Mouse (Mus musculus) liver, embryonic 13.5 days (tissue): ENCODE measurements around the gene Irf2. TPM values are rescaled to one million over a fixed set of nuclear protein-coding genes. Genes with fewer than 3 reads are reported as not detected.

Experiments used
- ATAC-seq: fragments of 200-750 bp; cut with Nextera tagmentation; 2 replicates; pipeline ENCODE4 v1.8.0; 2017; ENCODE audit warnings: low read depth, mild to moderate bottlenecking, moderate number of reproducible peaks, moderate library complexity
- DNase-seq: peaks from one replicate; pipeline ENCODE4 v3.0.0; 2022
- H3K27ac ChIP-seq: fragments of 300-500 bp; sonication (generic); 2 replicates; pipeline ENCODE4 v1.5.1; 2015; ENCODE audit warnings: moderate library complexity, mild to moderate bottlenecking, inconsistent platforms
- H3K27me3 ChIP-seq: fragments of 300-500 bp; sonication (generic); 2 replicates; pipeline ENCODE4 v1.6.1; 2015; ENCODE audit warnings: mild to moderate bottlenecking, inconsistent platforms
- H3K36me3 ChIP-seq: fragments of 300-500 bp; sonication (generic); 2 replicates; pipeline ENCODE4 v1.6.1; 2015; ENCODE audit warnings: mild to moderate bottlenecking, inconsistent platforms
- H3K4me1 ChIP-seq: fragments of 300-500 bp; sonication (generic); replicated peaks from 2 replicates; pipeline ENCODE4 v1.6.1; 2015; ENCODE audit warnings: inconsistent platforms
- H3K4me2 ChIP-seq: fragments of 300-500 bp; sonication (generic); 2 replicates; pipeline ENCODE4 v1.6.1; 2015; ENCODE audit warnings: inconsistent platforms, mild to moderate bottlenecking, moderate library complexity
- H3K4me3 ChIP-seq: fragments of 300-500 bp; sonication (generic); replicated peaks from 2 replicates; pipeline ENCODE4 v1.5.1; 2015; ENCODE audit warnings: mild to moderate bottlenecking, inconsistent platforms
- H3K9ac ChIP-seq: fragments of 300-500 bp; sonication (generic); 2 replicates; pipeline ENCODE4 v1.6.1; 2015; ENCODE audit warnings: mild to moderate bottlenecking, inconsistent platforms
- H3K9me3 ChIP-seq: fragments of 300-500 bp; sonication (generic); replicated peaks from 2 replicates; pipeline ENCODE4 v1.6.1; 2016; ENCODE audit warnings: inconsistent platforms
- WGBS: fragments of 180-500 bp; shearing (Covaris S2); methylation state at CpG from one replicate; pipeline ENCODE4 v1.1.7; 2015; ENCODE audit not compliant: insufficient replicate concordance; 5-methylcytosine and 5-hydroxymethylcytosine counted together
- polyA plus RNA-seq: library from polyadenylated mRNA; unstranded; fragments of >200 nt; fragmentation: Nextera tagmentation; extraction: Ambion mirVana; gene quantifications from 2 replicates; pipeline ENCODE4 v1.2.1, GENCODE M21; 2015

Gene Irf2
- polyA plus RNA-seq, 1 experiment from 2014 or later = 11.1 TPM

- Histone ChIP-seq H3K27ac (no peak overlapping the region), H3K4me2 (no peak overlapping the region), H3K4me3 (no peak overlapping the region), H3K9me3 (no peaks in the 10 kb centered on the region), H3K36me3 (peaks cover 36% of the 10 kb centered on the region), H3K9ac (no peak overlapping the region), H3K27me3 (no peaks in the 10 kb centered on the region), H3K4me1 (peaks cover 14% of the 10 kb centered on the region)
- ATAC-seq (no peak), DNase-seq (no peak)
- WGBS = 73% methylated on average over 5 of the region's 5 CpGs
Measured at GRCm38 (mm10) chr8:46804721-46805120, 65.2 kb downstream of the Irf2 start.

DNA sequence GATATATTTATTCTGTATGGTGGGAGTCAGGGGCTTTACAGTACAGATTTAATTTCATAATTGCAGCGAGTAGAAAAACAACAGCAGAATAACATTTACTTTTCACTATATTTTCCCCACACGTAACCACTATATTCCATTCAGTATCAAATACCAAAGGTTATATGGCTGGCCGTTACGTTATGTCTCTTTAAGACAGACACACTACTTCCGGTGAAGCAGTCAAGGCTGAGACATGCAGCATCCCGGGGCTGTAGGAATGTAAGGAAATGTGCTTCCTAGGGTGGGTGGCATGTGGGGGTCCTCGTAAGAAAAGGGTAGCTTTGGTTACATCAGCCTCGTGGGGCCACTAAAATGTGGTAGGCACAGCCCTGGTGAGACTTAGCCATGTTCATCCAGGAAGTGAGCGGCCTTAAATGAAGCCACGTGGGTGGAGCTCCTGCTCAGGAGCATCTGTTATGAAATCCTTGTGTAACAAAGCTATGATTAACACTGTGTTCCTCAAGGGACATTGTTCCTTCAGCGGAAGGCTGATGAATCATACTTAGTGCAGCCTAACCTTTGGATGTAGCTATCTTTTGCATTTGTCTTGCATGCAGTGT lies 71.6 kb downstream of the Irf2 start:
- Histone ChIP-seq H3K4me1 (peaks cover 18% of the 10 kb centered on the region), H3K4me2 (no peak overlapping the region), H3K27ac (no peak overlapping the region), H3K27me3 (no peaks in the 10 kb centered on the region), H3K4me3 (no peak overlapping the region), H3K36me3 (peaks cover 35% of the 10 kb centered on the region), H3K9me3 (no peaks in the 10 kb centered on the region), H3K9ac (no peak overlapping the region)
- ATAC-seq (no peak), DNase-seq (no peak)
- WGBS = 70% methylated on average over 11 of the region's 11 CpGs

DNA sequence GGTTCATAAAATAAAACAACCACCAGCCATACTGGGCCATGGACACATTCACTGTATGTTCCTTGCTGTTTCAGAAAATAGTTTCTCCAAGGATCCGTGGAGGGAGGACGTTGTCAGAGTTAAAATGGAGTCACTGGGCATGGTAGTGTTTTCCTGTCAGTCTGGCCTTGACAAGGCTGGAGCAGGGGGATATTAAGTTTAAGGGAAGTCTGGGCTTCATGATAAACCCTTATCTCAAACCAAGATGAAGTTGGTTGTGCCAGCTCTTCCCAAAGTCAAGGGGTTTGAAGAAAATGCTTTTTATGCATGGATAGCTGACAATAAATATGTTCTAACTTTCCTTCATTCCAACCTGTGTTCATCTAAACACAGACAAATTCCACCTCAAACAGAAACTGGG lies 72.4 kb downstream of the Irf2 start:
- H3K9me3 ChIP-seq = no peaks in the 10 kb centered on the region
- H3K4me3 ChIP-seq = no peak overlapping the region
- no peak overlapping the region; the same call in 1 of the 2 replicates for H3K4me2 ChIP-seq
- peaks cover 27% of the 10 kb centered on the region for H3K36me3 ChIP-seq
- H3K27ac ChIP-seq = no peak overlapping the region
- no peak overlapping the region for H3K9ac ChIP-seq
- 21% methylated on average over 2 of the region's 2 CpGs for WGBS
- no peaks in the 10 kb centered on the region for H3K27me3 ChIP-seq
- no peak for DNase-seq
- peak; percentile 45; the same call in 1 of the 2 replicates for ATAC-seq
- peaks cover 22% of the 10 kb centered on the region for H3K4me1 ChIP-seq

DNA sequence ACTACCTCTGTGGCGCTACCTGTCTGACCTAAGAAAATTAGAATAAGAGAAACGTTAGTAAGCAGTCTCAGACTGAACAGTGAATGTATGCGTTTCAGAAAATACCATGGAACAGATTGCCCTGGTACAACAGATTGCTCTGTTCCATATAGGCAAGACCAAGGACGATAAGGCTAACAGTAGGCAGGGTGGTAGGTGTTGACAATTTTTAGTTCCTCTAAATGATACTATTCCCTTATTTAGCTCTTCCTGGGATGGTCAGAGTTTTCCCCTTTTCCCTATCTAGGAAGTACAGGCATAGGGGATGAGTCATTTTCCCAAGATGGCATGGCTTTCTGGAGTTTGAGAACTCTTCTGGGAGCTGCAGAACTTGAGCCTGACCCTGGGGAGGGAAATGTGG lies 73.4 kb downstream of the Irf2 start:
- H3K27me3 ChIP-seq = no peaks in the 10 kb centered on the region
- H3K4me1 ChIP-seq = peaks cover 25% of the 10 kb centered on the region
- H3K4me3 ChIP-seq = no peak overlapping the region
- no peak overlapping the region for H3K27ac ChIP-seq
- no peak overlapping the region for H3K9ac ChIP-seq
- no peak overlapping the region for H3K4me2 ChIP-seq
- H3K36me3 ChIP-seq = peaks cover 17% of the 10 kb centered on the region
- DNase-seq = no peak
- WGBS = 72% methylated on average over 4 of the region's 4 CpGs
- H3K9me3 ChIP-seq = no peaks in the 10 kb centered on the region
- ATAC-seq = no peak

- no peak for ATAC-seq
- WGBS = 59% methylated on average over 14 of the region's 14 CpGs
Measured at GRCm38 (mm10) chr8:46818106-46818989, 78.8 kb downstream of the Irf2 start.

GRCm38 (mm10) chr8:46818990-46819288 lies 79.4 kb downstream of the Irf2 start:
- Histone ChIP-seq H3K9ac (no peak overlapping the region), H3K36me3 (peaks cover 24% of the 10 kb centered on the region), H3K4me2 (no peak overlapping the region), H3K9me3 (no peaks in the 10 kb centered on the region), H3K27ac (no peak overlapping the region), H3K4me1 (peaks cover 13% of the 10 kb centered on the region; the same call in 1 of the 2 replicates), H3K27me3 (no peaks in the 10 kb centered on the region), H3K4me3 (no peak overlapping the region)
- no peak for ATAC-seq
- no peak for DNase-seq
- WGBS = 53% methylated on average over 2 of the region's 2 CpGs

More at GRCm38 (mm10) chr8:46818106-46818989, 78.8 kb downstream of the Irf2 start:
- H3K27ac ChIP-seq = peak overlapping the region; percentile 18
- no peak for DNase-seq
- no peak overlapping the region for H3K4me2 ChIP-seq
- H3K36me3 ChIP-seq = peaks cover 27% of the 10 kb centered on the region
- H3K4me1 ChIP-seq = peaks cover 13% of the 10 kb centered on the region; the same call in 1 of the 2 replicates
- H3K27me3 ChIP-seq = no peaks in the 10 kb centered on the region
- H3K9ac ChIP-seq = no peak overlapping the region
- no peaks in the 10 kb centered on the region for H3K9me3 ChIP-seq
- no peak overlapping the region for H3K4me3 ChIP-seq

DNA sequence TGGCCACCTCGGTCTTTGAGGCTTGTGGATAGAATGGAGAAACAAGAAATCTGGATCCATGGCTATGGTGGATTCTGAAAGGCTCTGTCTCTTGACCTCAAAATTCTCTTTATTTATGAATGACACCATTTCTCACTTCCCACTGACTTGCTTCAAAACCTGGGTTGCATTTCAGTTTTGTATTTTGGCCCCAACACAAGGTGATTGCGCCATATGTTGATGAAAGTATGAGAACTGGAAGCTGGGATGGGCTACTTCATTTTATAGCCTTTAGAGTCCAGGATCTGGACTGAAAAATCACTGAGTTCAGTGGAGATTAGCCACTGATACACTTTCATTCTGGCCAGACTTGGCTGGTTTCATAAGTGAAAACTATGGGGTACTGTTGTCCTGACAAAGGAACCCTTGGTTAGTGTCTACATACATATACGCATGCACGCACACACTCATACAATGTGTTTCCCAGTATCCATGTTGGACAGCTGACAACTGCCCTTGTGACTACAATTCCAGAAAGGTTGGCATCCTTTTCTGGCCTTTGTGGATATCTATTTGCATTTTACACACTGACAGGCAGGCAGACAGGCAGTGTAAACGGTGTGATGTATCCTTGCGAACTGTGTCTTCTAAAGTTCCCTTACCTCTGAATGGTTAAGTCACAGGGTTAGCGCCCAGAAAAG lies 89.3 kb downstream of the Irf2 start:
- Histone ChIP-seq H3K36me3 (peaks cover 11% of the 10 kb centered on the region; the same call in 1 of the 2 replicates), H3K4me3 (no peak overlapping the region), H3K4me1 (peaks cover 22% of the 10 kb centered on the region), H3K9me3 (no peaks in the 10 kb centered on the region), H3K9ac (no peak overlapping the region), H3K27ac (no peak overlapping the region), H3K27me3 (no peaks in the 10 kb centered on the region), H3K4me2 (no peak overlapping the region)
- WGBS = 89% methylated on average over 7 of the region's 7 CpGs
- no peak for ATAC-seq
- no peak for DNase-seq

GRCm38 (mm10) chr8:46829414-46830111 lies 90.0 kb downstream of the Irf2 start:
- Histone ChIP-seq H3K9ac (no peak overlapping the region), H3K4me3 (no peak overlapping the region), H3K9me3 (no peaks in the 10 kb centered on the region), H3K27me3 (no peaks in the 10 kb centered on the region), H3K36me3 (peaks cover 7% of the 10 kb centered on the region; the same call in 1 of the 2 replicates), H3K4me1 (peaks cover 22% of the 10 kb centered on the region), H3K27ac (no peak overlapping the region), H3K4me2 (no peak overlapping the region)
- DNase-seq (no peak), ATAC-seq (no peak)
- 70% methylated on average over 6 of the region's 6 CpGs for WGBS

DNA sequence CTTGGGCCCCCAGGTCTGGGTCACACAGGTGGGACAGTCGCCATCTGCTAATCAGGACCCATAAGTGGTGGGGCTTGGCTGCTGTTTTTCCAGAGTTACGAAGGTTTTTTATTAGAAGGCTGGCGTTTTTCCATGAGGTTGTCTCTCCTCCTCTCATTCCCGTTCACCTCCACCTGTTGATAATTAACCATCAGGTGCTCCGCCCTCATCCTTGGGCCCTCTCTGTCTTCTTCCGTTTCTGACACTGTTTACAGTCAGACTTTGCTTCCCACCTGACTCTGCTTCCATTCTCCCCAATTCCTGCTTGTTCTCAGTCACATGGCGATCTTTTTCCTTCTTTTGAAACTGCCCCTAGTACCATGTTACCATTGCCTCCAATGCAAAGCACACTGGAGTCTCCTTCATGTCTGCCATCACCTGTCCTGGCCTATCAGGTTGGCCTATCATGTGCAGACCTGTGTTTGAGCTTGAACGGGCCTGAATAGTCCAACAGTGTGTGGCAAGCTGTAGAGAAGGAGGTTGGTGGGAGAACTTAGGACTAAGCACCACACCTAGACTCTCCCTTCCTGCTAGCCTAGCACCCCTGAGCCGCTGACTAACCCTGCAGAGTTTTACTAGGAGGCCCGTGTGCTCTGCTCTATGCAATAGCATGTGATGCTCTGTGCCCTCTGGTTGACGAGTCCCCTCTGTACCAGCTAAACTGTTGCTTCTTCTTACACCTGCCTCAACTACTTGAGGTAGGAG lies 90.8 kb downstream of the Irf2 start:
- ATAC-seq (peak; percentile 31; the same call in 1 of the 2 replicates), DNase-seq (no peak)
- Histone ChIP-seq H3K27ac (no peak overlapping the region), H3K4me2 (no peak overlapping the region), H3K27me3 (no peaks in the 10 kb centered on the region), H3K9me3 (no peaks in the 10 kb centered on the region), H3K9ac (no peak overlapping the region), H3K36me3 (peaks cover 7% of the 10 kb centered on the region; the same call in 1 of the 2 replicates), H3K4me1 (peaks cover 22% of the 10 kb centered on the region), H3K4me3 (no peak overlapping the region)
- 73% methylated on average over 11 of the region's 11 CpGs for WGBS

GRCm38 (mm10) chr8:46831916-46832315 lies 92.4 kb downstream of the Irf2 start:
- Histone ChIP-seq H3K27ac (no peak overlapping the region), H3K4me2 (no peak overlapping the region), H3K36me3 (peaks cover 7% of the 10 kb centered on the region; the same call in 1 of the 2 replicates), H3K4me1 (peaks cover 22% of the 10 kb centered on the region), H3K9ac (no peak overlapping the region), H3K9me3 (no peaks in the 10 kb centered on the region), H3K4me3 (no peak overlapping the region), H3K27me3 (no peaks in the 10 kb centered on the region)
- no peak for DNase-seq
- no peak for ATAC-seq
- WGBS = 77% methylated on average over 5 of the region's 5 CpGs
